Mouse (Mus musculus): ENCODE data around the gene Sdhaf1.
A peak's percentile ranks its signal among the peaks of the same experiment; 100 is the strongest.

The Sdhaf1 gene

DNA sequence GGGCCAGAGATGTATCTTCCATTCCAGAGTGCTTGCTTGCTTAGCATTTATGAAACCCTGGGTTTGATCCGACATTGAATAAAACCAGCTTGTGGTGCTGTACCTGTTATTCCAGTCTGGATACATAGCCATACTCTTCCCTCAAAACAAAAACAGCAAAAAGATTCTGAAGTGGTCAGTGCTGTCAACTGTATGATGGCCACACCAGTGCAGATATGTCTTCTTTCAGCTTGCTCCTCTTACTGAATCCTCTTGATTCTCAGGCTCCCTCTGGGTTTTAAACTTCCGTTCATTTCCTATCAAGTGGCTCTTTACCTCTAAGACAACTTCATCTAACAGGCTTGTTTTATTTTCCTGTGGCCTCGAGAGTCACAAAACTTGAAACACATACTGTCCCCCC is at the start of gene Sdhaf1:
Gene Sdhaf1, minus strand, starts transcription at position 101 of the 400 bp plus-strand sequence.
- no peak for DNase-seq

- DNase-seq = no peak
Observed at GRCm38 (mm10) chr7:30367466-30367865, 43.8 kb upstream of the Sdhaf1 start.

DNA sequence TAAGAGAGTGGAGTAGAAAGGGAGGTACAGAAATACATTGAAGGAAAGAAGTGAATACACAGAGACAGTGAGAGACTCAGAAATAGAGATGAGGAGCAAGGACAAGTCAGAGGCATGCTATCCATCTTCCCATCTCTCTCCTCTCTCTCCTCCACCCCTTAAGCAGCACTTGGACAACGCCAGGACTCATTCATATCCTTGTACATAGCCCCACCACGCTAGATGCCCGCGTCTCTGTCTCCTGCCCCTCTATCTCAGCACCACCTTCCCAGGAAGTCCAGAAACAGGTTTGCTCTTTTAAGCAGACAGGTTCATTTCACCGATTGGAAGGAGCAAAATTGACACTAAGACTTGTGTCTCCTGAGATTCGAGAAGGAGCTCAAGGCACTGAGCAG is 39.6 kb upstream of the Sdhaf1 start:
- no peak for DNase-seq

DNA sequence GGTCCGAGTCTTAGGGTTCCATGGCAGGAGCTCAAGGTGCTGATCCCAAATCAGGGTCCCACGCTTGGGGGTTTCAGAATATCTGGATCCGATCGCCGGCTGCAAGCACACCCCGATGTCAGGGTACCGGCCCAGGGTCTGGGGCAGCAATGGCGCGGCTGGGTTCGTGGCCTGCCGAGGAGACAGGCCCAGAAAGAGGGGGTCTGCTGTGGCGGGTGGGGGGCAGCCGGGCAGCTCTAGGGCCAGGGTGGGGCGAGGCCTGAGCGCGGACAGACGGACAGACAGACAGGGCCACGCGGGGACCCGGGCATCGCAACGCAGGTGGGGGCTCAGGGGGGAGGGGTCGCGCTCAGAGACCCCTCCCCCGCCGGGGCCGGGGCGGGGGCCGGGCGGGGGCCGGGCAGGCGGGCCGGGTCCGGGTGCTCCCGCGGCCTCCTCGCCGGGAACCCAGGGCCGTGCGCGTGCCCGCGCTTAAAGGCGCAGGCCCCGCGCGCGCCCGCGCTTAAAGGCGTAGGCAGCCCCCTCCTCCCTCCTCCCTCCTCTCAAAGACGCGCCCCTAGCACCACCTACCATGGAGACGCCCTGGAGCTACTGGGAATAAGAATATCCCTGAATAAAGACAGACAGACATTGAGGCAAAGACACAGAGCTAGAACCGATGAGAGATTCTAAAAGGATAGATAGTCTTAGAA is 39.1 kb upstream of the Sdhaf1 start, which contains the start of gene Lrfn3:
Gene Lrfn3, minus strand, starts transcription at position 121 of the 692 bp plus-strand sequence.
- DNase-seq = no peak

GRCm38 (mm10) chr7:30360028-30360427 is 36.3 kb upstream of the Sdhaf1 start:
- no peak for DNase-seq

DNA sequence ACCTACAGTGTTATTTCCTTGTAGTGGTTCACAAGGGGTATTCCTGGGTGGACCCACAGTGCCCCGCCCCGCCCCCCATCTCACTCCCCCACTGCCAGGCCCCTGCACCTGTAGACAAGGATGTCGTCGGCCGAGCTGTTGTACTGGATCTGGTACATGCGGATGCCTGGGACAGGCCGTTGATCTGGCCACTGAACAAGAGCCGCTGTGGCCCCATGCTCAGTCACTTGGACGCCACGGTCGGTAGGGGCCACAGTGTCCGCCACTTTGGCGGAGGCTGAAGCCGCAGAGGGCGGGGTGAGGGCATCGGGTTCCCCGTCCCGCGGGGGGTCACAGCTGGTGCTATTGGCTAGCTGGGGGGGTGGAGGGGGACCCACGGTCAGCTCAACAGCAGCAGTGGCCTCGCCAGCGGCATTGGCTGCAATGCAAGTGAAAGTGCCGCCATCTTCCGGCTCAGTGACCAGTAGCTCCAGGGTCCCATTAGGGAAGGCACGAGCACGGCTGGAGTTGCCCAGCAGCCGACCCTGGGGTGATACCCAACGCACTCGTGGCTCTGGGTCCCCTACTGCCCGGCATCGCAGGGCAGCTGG is 35.7 kb upstream of the Sdhaf1 start:
- DNase-seq = no peak

GRCm38 (mm10) chr7:30358378-30359186 is 34.9 kb upstream of the Sdhaf1 start:
- no peak for DNase-seq

DNA sequence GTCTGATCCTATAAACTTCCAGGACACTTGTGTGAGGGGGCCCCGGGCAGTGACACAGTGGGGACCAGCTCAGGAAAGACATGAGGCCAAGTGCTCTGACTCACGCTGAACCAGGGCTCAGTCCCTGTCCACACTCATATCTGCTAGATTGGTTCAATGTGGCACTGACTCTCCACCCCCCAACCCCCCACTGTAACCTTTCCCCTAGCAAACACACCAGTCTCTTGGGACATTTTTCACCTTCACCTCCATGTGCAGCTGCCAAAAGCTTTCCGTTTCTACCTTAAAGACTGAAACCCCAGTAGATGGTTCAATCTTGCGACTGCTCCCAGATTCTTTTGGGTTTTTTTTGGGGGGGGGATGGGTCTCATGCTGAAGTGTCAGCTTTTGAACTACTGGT is 30.4 kb upstream of the Sdhaf1 start:
- DNase-seq = no peak

- DNase-seq = peak in 1 of 2 experiments; percentile 70
Observed at GRCm38 (mm10) chr7:30353279-30353822, 29.7 kb upstream of the Sdhaf1 start.

GRCm38 (mm10) chr7:30347828-30348227 is 24.1 kb upstream of the Sdhaf1 start:
- DNase-seq = peak; percentile 29 to 66

DNA sequence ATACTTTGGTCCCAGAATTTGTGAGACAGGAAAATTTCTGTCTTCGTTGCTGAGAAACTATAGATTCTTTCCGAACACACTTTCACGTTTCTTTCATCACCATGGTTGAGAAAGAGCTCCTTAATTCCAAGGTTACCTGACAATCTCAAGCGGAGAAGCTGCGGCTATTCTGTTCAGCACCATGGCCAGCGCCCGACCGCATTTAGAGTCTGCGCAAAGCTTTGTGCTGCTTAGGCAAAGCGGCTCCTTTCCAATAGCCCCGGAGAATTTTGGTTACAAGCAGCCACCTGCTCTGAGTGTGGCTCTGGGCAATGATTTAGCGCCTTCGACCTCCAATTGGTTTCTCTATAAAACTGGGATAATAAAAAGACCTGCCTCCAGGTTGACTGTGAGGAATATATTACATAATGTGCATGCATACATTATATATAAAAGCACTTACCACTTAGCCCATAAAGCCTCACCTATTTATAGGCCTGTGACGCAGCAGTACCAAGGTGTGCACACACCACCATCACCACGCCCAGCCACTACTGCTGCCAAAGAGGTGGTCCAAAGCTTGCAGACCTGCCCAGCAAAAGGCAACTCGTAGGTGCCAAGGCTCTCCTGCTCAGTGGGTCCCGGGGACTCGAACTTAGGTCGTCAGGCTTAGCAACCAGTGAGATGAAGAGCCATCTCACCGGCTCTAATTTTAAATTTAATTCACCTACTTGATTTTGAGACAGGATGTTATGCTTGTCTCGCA is 23.1 kb upstream of the Sdhaf1 start:
- peak in 1 of 2 experiments; percentile 67 for DNase-seq

- DNase-seq = no peak
Observed at GRCm38 (mm10) chr7:30339432-30340109, 15.9 kb upstream of the Sdhaf1 start.

DNA sequence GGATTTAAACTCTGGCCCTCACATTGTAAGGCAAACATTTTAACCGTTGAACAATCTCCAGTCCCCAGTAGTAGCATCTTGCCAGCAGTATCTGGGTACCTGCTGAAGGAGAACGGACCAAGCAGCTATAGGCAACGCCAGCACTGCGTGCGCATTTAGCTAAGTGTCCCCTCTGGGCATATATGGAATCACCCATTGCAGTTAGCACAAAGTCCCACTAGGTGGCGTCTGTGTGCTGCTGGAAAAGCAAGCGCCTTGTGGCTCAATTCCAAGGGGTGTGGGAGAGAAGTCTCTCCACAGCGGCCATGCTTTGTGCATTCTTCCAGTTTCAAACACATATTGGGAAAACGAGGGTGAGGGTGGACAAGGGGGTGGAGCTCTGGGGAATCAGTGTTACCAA is 12.7 kb upstream of the Sdhaf1 start:
- DNase-seq = peak in 1 of 2 experiments; percentile 56

DNA sequence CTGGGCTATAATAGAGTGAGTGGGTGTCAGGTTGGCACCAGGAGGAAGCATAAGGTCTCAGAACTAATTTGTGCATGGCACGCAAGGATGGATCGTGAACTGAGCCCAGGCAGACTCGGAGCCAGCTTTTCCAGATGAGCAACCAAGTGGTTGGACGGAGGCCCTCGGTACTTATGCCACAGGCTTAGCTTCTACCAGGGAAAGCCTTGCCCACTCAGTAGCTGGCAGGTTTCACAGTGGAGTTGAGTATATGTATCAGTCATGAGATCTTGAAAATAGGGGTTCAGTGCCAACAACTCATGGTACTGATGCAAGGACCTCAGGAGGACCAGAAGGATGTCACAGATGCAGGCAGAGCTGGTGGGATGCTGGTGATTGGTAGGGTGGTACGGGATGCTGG is 12.0 kb upstream of the Sdhaf1 start:
- DNase-seq = no peak

DNA sequence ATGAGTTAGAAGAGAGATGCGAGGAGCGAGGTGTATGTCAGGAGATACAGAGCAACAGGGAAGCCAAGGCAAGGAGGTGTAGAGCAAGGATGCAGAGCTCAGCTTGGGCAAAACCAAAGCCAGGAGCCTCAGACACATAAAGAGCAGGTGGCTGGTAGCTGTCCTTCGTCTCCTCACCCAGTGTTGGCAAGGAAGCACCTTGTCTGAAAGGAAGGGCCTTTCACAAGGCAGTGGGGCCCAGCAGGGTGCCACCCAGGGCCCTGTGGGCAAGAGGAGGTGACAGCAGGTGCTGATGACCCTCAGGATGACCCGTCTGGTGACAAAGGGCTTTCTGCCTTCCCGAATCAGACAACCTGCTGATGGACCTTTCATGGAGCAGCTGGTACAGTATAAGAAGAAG is 10.9 kb upstream of the Sdhaf1 start:
- no peak for DNase-seq

DNA sequence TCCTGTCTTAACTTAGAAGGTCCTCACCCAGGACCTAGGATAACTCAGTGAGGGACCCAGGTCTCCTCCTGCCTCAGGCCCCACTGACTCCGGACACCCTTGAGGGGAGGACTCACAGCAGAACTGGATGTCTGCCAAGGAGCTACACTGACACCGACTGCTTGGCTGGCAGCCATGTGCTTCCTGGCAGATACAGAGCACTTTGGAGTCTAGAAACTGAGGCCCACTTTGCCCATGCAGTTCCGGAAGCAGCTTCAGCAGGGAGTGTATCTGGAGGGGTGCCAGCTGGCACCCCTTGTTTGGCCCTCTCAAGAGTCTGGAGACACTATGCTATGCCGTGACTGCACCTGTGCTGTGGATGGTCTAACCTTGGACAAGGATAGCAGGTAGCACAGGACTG is 9.7 kb upstream of the Sdhaf1 start:
- DNase-seq = no peak

GRCm38 (mm10) chr7:30332622-30333259 is 9.0 kb upstream of the Sdhaf1 start:
- no peak for DNase-seq

DNA sequence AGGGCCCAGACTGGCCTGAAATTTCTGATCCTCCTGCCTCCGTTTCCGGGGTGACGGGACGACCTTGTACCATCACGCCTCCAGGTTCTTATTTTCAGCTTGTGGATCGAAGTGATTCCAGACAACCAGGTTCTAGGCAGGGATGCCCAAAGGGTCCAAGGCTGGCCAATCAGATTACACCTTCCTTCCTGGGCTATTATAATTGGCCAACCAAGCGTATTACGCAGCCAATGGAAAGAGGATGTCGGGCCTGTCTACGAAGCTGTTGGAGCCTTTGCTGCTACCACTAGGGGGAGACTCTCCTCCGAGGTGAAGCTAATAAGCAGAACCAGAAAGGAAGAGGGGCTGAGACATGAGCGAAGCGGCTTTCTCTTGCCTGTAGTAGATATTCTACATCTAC is 8.2 kb upstream of the Sdhaf1 start:
- DNase-seq = peak; percentile 49 to 63

- DNase-seq = no peak
Observed at GRCm38 (mm10) chr7:30328379-30328778, 4.7 kb upstream of the Sdhaf1 start.

GRCm38 (mm10) chr7:30327140-30327539 is 3.4 kb upstream of the Sdhaf1 start:
- DNase-seq = no peak

GRCm38 (mm10) chr7:30326427-30326826 is 2.7 kb upstream of the Sdhaf1 start:
- no peak for DNase-seq

GRCm38 (mm10) chr7:30325364-30325763 is 1.7 kb upstream of the Sdhaf1 start:
- peak in 1 of 2 experiments; percentile 62 for DNase-seq

Measured in spleen, adult 18-20 months (tissue).